ENCODE assay signal across 12 mouse cellular contexts in genomic region chr9:13633371-13633770, GRCm38 (mm10).
DNase-seq lines count a peak whose midpoint lies in the region; ATAC-seq and TF ChIP-seq lines count a peak whose summit lies in the region.
"Had no signal": no experiment of that assay in that cellular context is flagged by ENCODE, and none has a peak within 500 bp of the region (broad histone marks: within the 10 kb centered on the region; RNA-seq: fewer than 3 reads in every experiment).

No protein-coding gene starts in this region.

- H3K4me2 ChIP-seq in heart, embryonic 14.5 days (ENCODE audit: low read length), result no peak overlapping the region; the same call in 1 of the 2 replicates
- H3K4me2 ChIP-seq in forebrain, postnatal 0 days (ENCODE audit: low read depth), result no peak overlapping the region
- H3K4me2 ChIP-seq in hindbrain, postnatal 0 days (ENCODE audit: low read depth, low read length), result no peak overlapping the region
- H3K4me2 ChIP-seq in hindbrain, embryonic 11.5 days (replicated peaks; ENCODE audit: low read depth, low read length), result no peak overlapping the region
- H3K4me2 ChIP-seq: liver, embryonic 13.5 days had no signal

- no peaks in the 10 kb centered on the region for H3K9me3 ChIP-seq in heart, embryonic 14.5 days (ENCODE audit: control insufficient read depth, low read length)
- no peaks in the 10 kb centered on the region for H3K9me3 ChIP-seq in forebrain, postnatal 0 days (ENCODE audit: low read length)
- H3K9me3 ChIP-seq in hindbrain, postnatal 0 days (ENCODE audit: low read length), result no peaks in the 10 kb centered on the region
- H3K9me3 ChIP-seq in hindbrain, embryonic 11.5 days (ENCODE audit: control insufficient read depth, low read length), result no peaks in the 10 kb centered on the region
- H3K9me3 ChIP-seq: liver, embryonic 13.5 days had no signal

- 33% methylated on average over 1 of the region's 1 CpGs for WGBS in lung, adult 2 months
- WGBS in heart, embryonic 14.5 days, result 24% methylated on average over 1 of the region's 1 CpGs
- WGBS in forebrain, postnatal 0 days, result 50% methylated on average over 1 of the region's 1 CpGs
- WGBS in hindbrain, postnatal 0 days, result 45% methylated on average over 1 of the region's 1 CpGs
- 75% methylated on average over 1 of the region's 1 CpGs for WGBS in hindbrain, embryonic 11.5 days

- ATAC-seq in heart, embryonic 14.5 days (ENCODE audit: insufficient number of reproducible peaks, insufficient read depth, low FRiP score, low read depth), result peak; percentile 54; the same call in 1 of the 2 replicates
- no peak for ATAC-seq in forebrain, postnatal 0 days
- no peak for ATAC-seq in hindbrain, postnatal 0 days
- ATAC-seq in hindbrain, embryonic 11.5 days (ENCODE audit: low FRiP score), result no peak
- no peak for ATAC-seq in megakaryocyte-erythroid progenitor cell, adult 5-6 weeks (replicated peaks; ENCODE audit: low FRiP score, low TSS enrichment, poor library complexity, severe bottlenecking)

- H3K27ac ChIP-seq in heart, embryonic 14.5 days (replicated peaks in 1 of 2; ENCODE audit: control insufficient read depth in 1 of 2, insufficient read depth in 1 of 2, low read depth in 2 of 2, low read length in 2 of 2), result peak overlapping the region; percentile 36 to 55
- H3K27ac ChIP-seq in forebrain, postnatal 0 days (ENCODE audit: low read depth, low read length), result no peak overlapping the region
- no peak overlapping the region for H3K27ac ChIP-seq in hindbrain, postnatal 0 days
- no peak overlapping the region for H3K27ac ChIP-seq in hindbrain, embryonic 11.5 days (ENCODE audit: low read depth, low read length)
- H3K27ac ChIP-seq: liver, embryonic 13.5 days had no signal

- H3K36me3 ChIP-seq in heart, embryonic 14.5 days (ENCODE audit: control insufficient read depth, insufficient read depth, low read length), result no peaks in the 10 kb centered on the region
- H3K36me3 ChIP-seq in forebrain, postnatal 0 days (ENCODE audit: insufficient read depth), result no peaks in the 10 kb centered on the region
- no peaks in the 10 kb centered on the region for H3K36me3 ChIP-seq in hindbrain, postnatal 0 days (ENCODE audit: insufficient read depth, low read length)
- H3K36me3 ChIP-seq in hindbrain, embryonic 11.5 days (ENCODE audit: control insufficient read depth, insufficient read depth, low read length), result no peaks in the 10 kb centered on the region
- H3K36me3 ChIP-seq: liver, embryonic 13.5 days had no signal

- TF ChIP-seq POLR2A in lung, adult 2 months (IDR thresholded peaks at IDR 0.05; ENCODE audit: borderline replicate concordance, extremely low read depth, low read depth, low read length), result no peak

- H3K4me1 ChIP-seq in lung, adult 2 months (ENCODE audit: control insufficient read depth, insufficient read depth, low read length), result peaks cover 8% of the 10 kb centered on the region
- H3K4me1 ChIP-seq in heart, embryonic 14.5 days (ENCODE audit: control insufficient read depth in 2 of 2, insufficient read depth in 2 of 2, low read length in 2 of 2), result peaks cover 11 to 25% of the 10 kb centered on the region in 2 experiments
- H3K4me1 ChIP-seq in forebrain, postnatal 0 days (ENCODE audit: insufficient read depth), result no peaks in the 10 kb centered on the region
- H3K4me1 ChIP-seq in hindbrain, postnatal 0 days (ENCODE audit: insufficient read depth, low read length), result no peaks in the 10 kb centered on the region
- H3K4me1 ChIP-seq in hindbrain, embryonic 11.5 days (replicated peaks; ENCODE audit: control insufficient read depth, insufficient read depth, low read length), result no peaks in the 10 kb centered on the region
- H3K4me1 ChIP-seq: liver, embryonic 13.5 days had no signal

- no peaks in the 10 kb centered on the region for H3K27me3 ChIP-seq in heart, embryonic 14.5 days (ENCODE audit: control insufficient read depth, insufficient read depth, low read length)
- H3K27me3 ChIP-seq in forebrain, postnatal 0 days (ENCODE audit: insufficient read depth, low read length), result no peaks in the 10 kb centered on the region
- H3K27me3 ChIP-seq in hindbrain, postnatal 0 days (ENCODE audit: insufficient read depth, low read length), result no peaks in the 10 kb centered on the region
- H3K27me3 ChIP-seq in hindbrain, embryonic 11.5 days (ENCODE audit: control insufficient read depth, insufficient read depth, low read length), result no peaks in the 10 kb centered on the region
- H3K27me3 ChIP-seq: CH12.LX; liver, embryonic 13.5 days had no signal

- TF ChIP-seq CTCF in lung, adult 2 months (IDR thresholded peaks at IDR 0.05; ENCODE audit: insufficient read depth, low read length), result no peak
- TF ChIP-seq CTCF in forebrain, postnatal 0 days (IDR thresholded peaks at IDR 0.05; ENCODE audit: low read depth), result no peak
- TF ChIP-seq CTCF in hindbrain, postnatal 0 days (IDR thresholded peaks at IDR 0.05; ENCODE audit: low read depth), result no peak

- H3K4me3 ChIP-seq in lung, adult 2 months (replicated peaks; ENCODE audit: extremely low read depth, low read depth, low read length), result no peak overlapping the region
- no peak overlapping the region for H3K4me3 ChIP-seq in heart, embryonic 14.5 days (ENCODE audit: control insufficient read depth in 1 of 2, insufficient read depth in 1 of 2, low read depth in 1 of 2, low read length in 2 of 2)
- no peak overlapping the region for H3K4me3 ChIP-seq in forebrain, postnatal 0 days (ENCODE audit: low read depth, low read length)
- no peak overlapping the region for H3K4me3 ChIP-seq in hindbrain, postnatal 0 days (ENCODE audit: low read length)
- no peak overlapping the region for H3K4me3 ChIP-seq in hindbrain, embryonic 11.5 days (ENCODE audit: low read depth, low read length)
- H3K4me3 ChIP-seq: liver, embryonic 13.5 days had no signal

- peak overlapping the region; percentile 21; the same call in 1 of the 2 replicates for H3K9ac ChIP-seq in heart, embryonic 14.5 days (ENCODE audit: low read length)
- no peak overlapping the region for H3K9ac ChIP-seq in forebrain, postnatal 0 days
- no peak overlapping the region for H3K9ac ChIP-seq in hindbrain, postnatal 0 days (replicated peaks; ENCODE audit: low read length)
- H3K9ac ChIP-seq in hindbrain, embryonic 11.5 days (ENCODE audit: low read depth, low read length), result no peak overlapping the region
- H3K9ac ChIP-seq: liver, embryonic 13.5 days had no signal

- peak; percentile 36 to 50 for DNase-seq in lung, adult 18-20 months
- no peak for DNase-seq in lung, adult 2 months
- peak; percentile 19 to 31 for DNase-seq in kidney, postnatal 36 days
- DNase-seq in forebrain, postnatal 0 days, result no peak
- no peak for DNase-seq in hindbrain, postnatal 0 days (ENCODE audit: low spot score)
- no peak for DNase-seq in hindbrain, embryonic 11.5 days (ENCODE audit: low spot score)
- DNase-seq: cerebellum, adult 8-10 months; liver, embryonic 13.5 days; thymus, adult 18-20 months had no signal

Comparison
In these comparisons a context has a peak if more than half of its experiments do, and no peak if none do; other contexts are left out.
1. DNase-seq: peak in lung, adult 18-20 months (2 of 2) and kidney, postnatal 36 days (2 of 2); none in lung, adult 2 months (single experiment), forebrain, postnatal 0 days (single experiment), hindbrain, postnatal 0 days (single experiment) and hindbrain, embryonic 11.5 days (single experiment).
2. H3K27ac ChIP-seq: peak in heart, embryonic 14.5 days (2 of 2); none in forebrain, postnatal 0 days (single experiment), hindbrain, postnatal 0 days (single experiment) and hindbrain, embryonic 11.5 days (single experiment).